Mouse (Mus musculus) embryonic facial prominence, embryonic 14.5 days (tissue): Measurements from ENCODE around the gene Hspb7. TPM values are rescaled to one million over a fixed set of nuclear protein-coding genes. Genes with fewer than 3 reads are reported as not detected.

Experiments
- ATAC-seq: fragments of 200-750 bp; cut with Nextera tagmentation; 2 replicates; pipeline ENCODE4 v1.8.0; 2017; ENCODE audit warnings: low read depth, moderate number of reproducible peaks, moderate TSS enrichment
- DNase-seq: peaks from one replicate; pipeline ENCODE4 v3.0.0-alpha.2; 2015; ENCODE audit warnings: low spot score
- H3K27ac ChIP-seq: fragments of 300-500 bp; sonication (generic); replicated peaks from 2 replicates; pipeline ENCODE4 v1.5.1; 2014; ENCODE audit warnings: low read depth, mild to moderate bottlenecking, low read length, moderate library complexity
- H3K27me3 ChIP-seq: fragments of 300-500 bp; sonication (generic); replicated peaks from 2 replicates; pipeline ENCODE4 v1.6.1; 2014; ENCODE audit warnings: low read length; ENCODE audit not compliant: control insufficient read depth, insufficient read depth
- H3K36me3 ChIP-seq: fragments of 300-500 bp; sonication (generic); 2 replicates; pipeline ENCODE4 v1.6.1; 2014; ENCODE audit warnings: low read length, mixed read lengths; ENCODE audit not compliant: control insufficient read depth, insufficient read depth
- H3K4me1 ChIP-seq: fragments of 300-500 bp; sonication (generic); 2 replicates; pipeline ENCODE4 v1.6.1; 2014; ENCODE audit warnings: antibody characterized with exemption, low read length; ENCODE audit not compliant: control insufficient read depth, insufficient read depth
- H3K4me2 ChIP-seq: fragments of 300-500 bp; sonication (generic); 2 replicates; pipeline ENCODE4 v1.6.1; 2014; ENCODE audit warnings: low read depth, mild to moderate bottlenecking, low read length, moderate library complexity, mixed read lengths
- H3K4me3 ChIP-seq: fragments of 300-500 bp; sonication (generic); 2 replicates; pipeline ENCODE4 v1.5.1; 2014; ENCODE audit warnings: low read depth, mild to moderate bottlenecking, low read length
- H3K9ac ChIP-seq: fragments of 300-500 bp; sonication (generic); 2 replicates; pipeline ENCODE4 v1.6.1; 2014; ENCODE audit warnings: low read depth, mild to moderate bottlenecking, low read length, moderate library complexity, mixed read lengths
- H3K9me3 ChIP-seq: fragments of 300-500 bp; sonication (generic); 2 replicates; pipeline ENCODE4 v1.6.1; 2016; ENCODE audit warnings: low read length; ENCODE audit not compliant: control insufficient read depth
- WGBS: fragments of 180-500 bp; shearing (Covaris S2); extraction: QIAGEN DNeasy Blood & Tissue Kit; methylation state at CpG from one replicate; pipeline ENCODE4 v1.1.7; 2014; 5-methylcytosine and 5-hydroxymethylcytosine counted together
- polyA plus RNA-seq: library from polyadenylated mRNA; unstranded; fragments of >200 nt; fragmentation: Nextera tagmentation; extraction: Ambion mirVana; gene quantifications from 2 replicates; pipeline ENCODE4 v1.2.1, GENCODE M21; 2014

The Hspb7 gene
- polyA plus RNA-seq, 1 experiment from 2014 or later = 8.8 TPM

- H3K4me3 ChIP-seq = no peak overlapping the region
- ATAC-seq (no peak), DNase-seq (no peak)
- H3K27me3 ChIP-seq = 0 out of 2 replicates have a peak, but pooled peaks cover 5% of the 10 kb centered on the region
- no peak overlapping the region for H3K4me2 ChIP-seq
- WGBS = 46% methylated on average over 12 of the region's 14 CpGs
- no peak overlapping the region for H3K9ac ChIP-seq
- no peaks in the 10 kb centered on the region for H3K9me3 ChIP-seq
- H3K36me3 ChIP-seq = no peaks in the 10 kb centered on the region
- H3K4me1 ChIP-seq = no peaks in the 10 kb centered on the region
- no peak overlapping the region for H3K27ac ChIP-seq
Measured at GRCm38 (mm10) chr4:141406516-141407299, 13.9 kb upstream of the Hspb7 start.

DNA sequence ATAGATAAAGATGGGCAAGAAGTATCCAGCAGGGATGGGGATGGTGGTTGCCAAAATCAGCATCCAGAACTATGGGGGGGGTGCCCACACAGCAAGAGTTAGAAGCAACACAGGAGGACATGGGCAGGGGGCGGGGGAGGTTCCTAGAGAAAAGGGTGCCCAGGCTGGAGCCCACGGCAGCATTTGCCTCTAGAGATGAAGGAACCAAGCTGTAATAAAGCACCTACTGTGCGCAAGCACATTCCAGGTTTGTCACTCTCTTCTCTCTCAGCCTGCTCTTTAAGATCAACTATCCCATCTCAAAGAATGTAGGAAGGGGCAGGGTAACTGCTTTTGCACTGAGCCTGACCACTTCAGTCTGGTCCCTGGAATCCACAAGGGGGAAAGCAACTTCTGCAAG, 12.0 kb upstream of the Hspb7 start:
- WGBS = 97% methylated on average over 3 of the region's 3 CpGs
- no peaks in the 10 kb centered on the region for H3K4me1 ChIP-seq
- H3K36me3 ChIP-seq = no peaks in the 10 kb centered on the region
- no peak overlapping the region for H3K27ac ChIP-seq
- no peak overlapping the region for H3K9ac ChIP-seq
- no peak overlapping the region for H3K4me3 ChIP-seq
- 0 out of 2 replicates have a peak, but pooled peaks cover 5% of the 10 kb centered on the region for H3K27me3 ChIP-seq
- ATAC-seq (no peak), DNase-seq (no peak)
- no peaks in the 10 kb centered on the region for H3K9me3 ChIP-seq
- H3K4me2 ChIP-seq = no peak overlapping the region

- 17% methylated on average over 22 of the region's 22 CpGs for WGBS
- Histone ChIP-seq H3K36me3 (no peaks in the 10 kb centered on the region), H3K4me2 (no peak overlapping the region)
Measured at GRCm38 (mm10) chr4:141411430-141411992, 9.1 kb upstream of the Hspb7 start.

DNA sequence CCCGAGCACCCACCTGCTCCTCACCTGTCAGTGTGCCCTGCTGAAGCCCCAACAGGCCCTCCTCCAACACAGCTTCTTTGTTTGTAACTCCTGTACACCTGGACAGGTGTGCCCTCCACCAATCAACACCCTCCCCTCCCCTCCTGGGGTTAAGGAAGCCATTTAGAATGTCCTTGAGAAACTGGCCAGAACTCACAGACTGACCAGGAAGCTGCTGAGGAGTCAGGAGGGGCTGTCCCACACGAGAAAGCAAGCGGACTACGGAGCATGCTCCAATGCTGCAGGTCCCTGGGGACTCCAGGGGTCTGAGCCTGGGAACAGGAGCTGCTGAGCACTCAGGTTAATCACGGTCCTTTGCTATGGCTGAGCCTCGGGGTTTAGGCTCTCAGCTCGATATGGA, 4.7 kb upstream of the Hspb7 start, which contains the start of gene Clcnkb:
Gene Clcnkb, minus strand, starts transcription at position 91 of the 400 bp plus-strand sequence.
- H3K9me3 ChIP-seq = no peaks in the 10 kb centered on the region; the same call in 1 of the 2 replicates
- DNase-seq (no peak), ATAC-seq (no peak)
- no peak within 1 kb of the TSS for H3K9ac ChIP-seq
- no peaks in the 10 kb centered on the region for H3K36me3 ChIP-seq
- no peak within 1 kb of the TSS for H3K4me2 ChIP-seq
- WGBS = 59% methylated on average over 6 of the region's 7 CpGs
- no peaks in the 10 kb centered on the region; the same call in 1 of the 2 replicates for H3K4me1 ChIP-seq
- H3K27ac ChIP-seq = no peak within 1 kb of the TSS
- no peak within 1 kb of the TSS for H3K4me3 ChIP-seq
- 0 out of 2 replicates have a peak, but pooled peaks cover 5% of the 10 kb centered on the region for H3K27me3 ChIP-seq

More at GRCm38 (mm10) chr4:141411430-141411992, 9.1 kb upstream of the Hspb7 start:
- Histone ChIP-seq H3K4me3 (no peak overlapping the region), H3K9ac (no peak overlapping the region), H3K9me3 (no peaks in the 10 kb centered on the region; the same call in 1 of the 2 replicates), H3K4me1 (no peaks in the 10 kb centered on the region), H3K27ac (no peak overlapping the region), H3K27me3 (0 out of 2 replicates have a peak, but pooled peaks cover 5% of the 10 kb centered on the region)
- DNase-seq (no peak), ATAC-seq (no peak)

- H3K4me1 ChIP-seq = no peaks in the 10 kb centered on the region; the same call in 1 of the 2 replicates
- ATAC-seq = no peak
- DNase-seq = no peak
- H3K27me3 ChIP-seq = no peaks in the 10 kb centered on the region
- H3K9me3 ChIP-seq = no peaks in the 10 kb centered on the region; the same call in 1 of the 2 replicates
- no peak overlapping the region for H3K4me3 ChIP-seq
- WGBS = 60% methylated on average over 26 of the region's 27 CpGs
- no peak overlapping the region for H3K4me2 ChIP-seq
- no peaks in the 10 kb centered on the region for H3K36me3 ChIP-seq
- no peak overlapping the region for H3K9ac ChIP-seq
- no peak overlapping the region for H3K27ac ChIP-seq
Measured at GRCm38 (mm10) chr4:141419398-141420191, 984 bp upstream of the Hspb7 start.

DNA sequence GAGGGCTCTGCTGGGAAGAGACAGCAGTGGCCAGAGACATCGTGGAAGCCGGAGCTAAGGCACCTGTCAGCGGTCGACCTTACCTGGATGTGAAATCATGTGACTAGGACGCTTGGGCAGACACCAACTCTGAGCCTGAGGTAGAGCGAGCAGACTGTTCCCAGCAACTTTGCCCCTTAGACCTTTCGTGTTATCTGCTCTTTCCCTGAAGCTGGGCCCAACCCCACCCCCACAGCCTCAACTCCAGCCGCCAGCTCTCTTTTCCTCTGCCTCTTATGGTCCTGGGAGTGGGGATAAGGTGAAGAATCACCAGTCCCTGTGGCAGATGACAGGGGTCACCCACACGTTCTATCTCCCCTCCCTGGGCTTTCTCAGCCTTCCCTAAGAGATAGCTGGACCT, 307 bp downstream of the Hspb7 start:
- H3K27ac ChIP-seq = no peak overlapping the region
- no peaks in the 10 kb centered on the region; the same call in 1 of the 2 replicates for H3K9me3 ChIP-seq
- H3K27me3 ChIP-seq = no peaks in the 10 kb centered on the region
- no peaks in the 10 kb centered on the region for H3K36me3 ChIP-seq
- WGBS = 46% methylated on average over 9 of the region's 9 CpGs
- no peak overlapping the region for H3K4me2 ChIP-seq
- DNase-seq = no peak
- no peak overlapping the region for H3K9ac ChIP-seq
- no peak for ATAC-seq
- H3K4me3 ChIP-seq = no peak overlapping the region
- H3K4me1 ChIP-seq = peaks cover 4% of the 10 kb centered on the region

- ATAC-seq (no peak), DNase-seq (peak; percentile 14)
- Histone ChIP-seq H3K4me1 (peaks cover 5% of the 10 kb centered on the region), H3K36me3 (no peaks in the 10 kb centered on the region), H3K27me3 (no peaks in the 10 kb centered on the region), H3K27ac (no peak overlapping the region), H3K4me3 (no peak overlapping the region), H3K9ac (no peak overlapping the region), H3K4me2 (no peak overlapping the region), H3K9me3 (no peaks in the 10 kb centered on the region; the same call in 1 of the 2 replicates)
- 65% methylated on average over 8 of the region's 14 CpGs for WGBS
Measured at GRCm38 (mm10) chr4:141421423-141421822, 844 bp downstream of the Hspb7 start.

DNA sequence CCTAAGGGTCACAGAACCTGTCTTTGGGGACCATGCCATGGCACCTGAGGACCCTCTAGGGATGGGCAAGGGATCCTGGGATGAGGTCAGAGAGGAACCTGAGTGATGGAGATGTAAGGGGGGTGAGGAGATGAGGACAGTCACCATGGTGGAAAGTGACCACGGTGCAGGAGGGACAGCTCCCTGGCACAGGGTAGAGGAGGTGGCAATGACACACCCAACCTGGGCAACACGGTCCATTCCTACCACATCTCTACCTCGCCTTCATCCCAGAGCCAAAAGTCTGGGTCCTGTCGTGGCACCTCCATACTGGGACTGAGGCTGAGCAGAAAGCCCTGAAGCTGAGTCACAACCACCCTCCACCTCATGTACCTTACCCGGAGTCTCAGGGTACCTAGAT, 2.3 kb downstream of the Hspb7 start:
- DNase-seq (no peak), ATAC-seq (no peak)
- Histone ChIP-seq H3K27ac (no peak overlapping the region), H3K4me2 (no peak overlapping the region), H3K36me3 (no peaks in the 10 kb centered on the region), H3K9me3 (no peaks in the 10 kb centered on the region), H3K9ac (no peak overlapping the region), H3K4me3 (no peak overlapping the region), H3K27me3 (no peaks in the 10 kb centered on the region), H3K4me1 (peaks cover 7% of the 10 kb centered on the region)
- 89% methylated on average over 5 of the region's 5 CpGs for WGBS
